Mouse (Mus musculus) E14TG2a.4 (cell line): ENCODE measurements around the gene Gm8237.
"Not testable (repeated sequence)": the region's sequence is repeated elsewhere in the genome, so short reads cannot be mapped to it uniquely, and the experiment has no call there.

Source experiments
- CTCF ChIP-seq: conservative IDR thresholded peaks from 2 replicates; pipeline ENCODE4 v1.5.1; 2014; ENCODE audit warnings: low read length
- NANOG ChIP-seq: IDR thresholded peaks from 2 replicates; pipeline ENCODE4 v1.6.1; 2014; ENCODE audit warnings: borderline replicate concordance, low read length, mixed read lengths
- POU5F1 ChIP-seq: IDR thresholded peaks from 2 replicates; pipeline ENCODE4 v1.6.1; 2014; ENCODE audit warnings: low read length, borderline replicate concordance

GRCm38 (mm10) chr14:5923276-5923675 is 43.1 kb upstream of the Gm8237 start:
- TF ChIP-seq CTCF, NANOG, POU5F1: not testable (repeated sequence)
